Mouse (Mus musculus) retina, postnatal 1 day (tissue): ENCODE measurements around the gene Apeh.

Experiments used
- DNase-seq: peaks from one replicate; pipeline ENCODE4 v3.0.0-alpha.2; 2012

The Apeh gene

DNA sequence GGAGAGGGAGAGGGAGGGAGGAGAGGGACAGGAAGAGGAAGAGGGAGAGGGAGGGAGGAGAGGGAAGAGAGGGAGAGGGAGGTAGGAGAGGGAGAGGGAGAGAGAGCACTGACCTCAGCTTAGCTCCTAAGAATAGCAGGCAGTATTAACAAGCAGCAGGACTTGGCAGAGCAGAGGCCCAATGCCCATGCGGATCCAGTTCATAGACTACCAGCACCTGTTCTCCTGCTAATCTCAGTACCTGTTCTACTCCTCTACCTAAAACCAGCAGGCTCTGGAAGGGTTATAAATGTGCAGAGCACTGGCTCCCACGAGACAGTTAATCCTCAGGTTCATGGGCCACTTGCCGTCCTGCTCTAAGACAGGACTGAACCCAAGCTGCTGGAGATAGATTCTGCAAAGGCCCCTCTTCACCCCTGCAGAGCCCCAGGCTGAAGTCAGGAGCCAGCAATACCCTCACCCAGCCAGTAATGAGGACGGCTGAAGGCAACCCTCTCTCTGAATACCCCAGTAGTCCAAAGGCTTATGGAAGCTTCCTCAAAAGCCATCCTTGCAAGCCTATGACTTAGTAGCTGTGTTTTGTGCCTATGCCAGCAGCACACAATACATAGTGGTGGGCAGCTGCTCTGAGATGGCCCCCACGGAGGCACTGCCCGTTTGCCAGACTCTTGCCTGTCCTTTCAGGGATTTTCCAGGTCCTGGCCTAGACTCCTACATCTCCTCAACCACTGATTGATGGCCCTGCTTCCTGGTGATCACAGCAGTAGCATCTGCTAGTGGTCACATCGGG, 21.1 kb downstream of the Apeh start:
- no peak for DNase-seq

DNA sequence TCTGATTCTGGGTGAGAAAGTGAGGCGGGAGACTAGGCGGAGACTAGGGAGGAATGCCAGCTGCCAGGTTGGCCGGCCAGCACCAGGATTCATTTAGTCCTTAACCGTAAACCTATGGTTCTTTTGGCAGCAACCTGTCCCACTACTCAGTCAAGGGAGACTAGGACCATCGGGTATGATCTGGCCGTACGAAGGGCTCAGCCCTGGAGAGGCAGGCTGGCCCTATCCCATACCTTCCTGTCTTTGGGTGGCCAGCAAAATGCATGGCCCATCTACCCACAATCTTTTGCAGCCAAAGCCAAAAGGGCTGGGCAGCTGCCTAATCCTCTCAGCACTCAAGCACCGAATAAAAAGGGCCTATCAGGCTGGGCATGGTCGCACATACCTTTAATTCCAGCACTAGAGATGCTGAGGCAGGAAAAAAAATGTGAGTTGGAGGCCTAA, 21.9 kb downstream of the Apeh start:
- no peak for DNase-seq

DNA sequence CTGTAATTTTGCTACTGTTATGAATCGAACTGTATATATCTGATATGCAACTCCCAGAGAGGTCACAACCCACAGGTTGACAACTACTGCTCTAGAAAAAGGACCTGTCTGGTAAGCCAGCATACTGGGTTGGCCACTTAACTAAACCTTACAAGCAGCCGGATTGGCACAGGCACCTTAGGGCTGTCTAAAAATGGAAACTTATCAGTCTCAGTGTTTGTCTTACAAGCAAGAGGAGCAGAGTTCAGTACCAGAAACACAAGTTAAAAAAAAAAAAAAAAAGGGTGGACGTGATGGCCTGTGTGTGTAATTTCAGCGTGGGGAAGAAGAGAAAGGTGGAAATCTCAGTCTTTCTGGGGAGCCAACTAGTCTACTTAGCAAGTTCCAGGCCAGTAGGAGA, 22.6 kb downstream of the Apeh start:
- no peak for DNase-seq

DNA sequence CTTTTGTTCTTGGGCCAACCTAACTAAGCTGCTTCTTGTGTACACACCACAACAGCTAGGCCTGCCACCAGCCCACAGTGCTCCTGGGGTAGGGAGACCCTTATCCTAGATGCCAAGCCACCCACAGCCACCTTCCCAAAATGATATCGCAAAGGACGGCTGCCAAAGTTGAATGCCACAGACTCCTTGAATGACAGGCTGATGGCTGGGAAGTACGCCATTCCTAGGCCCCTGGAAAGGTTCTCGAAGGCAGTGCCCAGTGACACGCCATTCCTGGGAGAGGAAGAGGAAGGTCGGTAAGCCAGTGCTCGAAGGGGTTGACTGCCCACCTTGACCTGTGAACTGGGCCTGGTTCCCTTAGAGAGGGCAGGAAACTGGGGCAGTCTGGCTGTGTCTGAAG, 24.9 kb downstream of the Apeh start:
- DNase-seq, result no peak

DNA sequence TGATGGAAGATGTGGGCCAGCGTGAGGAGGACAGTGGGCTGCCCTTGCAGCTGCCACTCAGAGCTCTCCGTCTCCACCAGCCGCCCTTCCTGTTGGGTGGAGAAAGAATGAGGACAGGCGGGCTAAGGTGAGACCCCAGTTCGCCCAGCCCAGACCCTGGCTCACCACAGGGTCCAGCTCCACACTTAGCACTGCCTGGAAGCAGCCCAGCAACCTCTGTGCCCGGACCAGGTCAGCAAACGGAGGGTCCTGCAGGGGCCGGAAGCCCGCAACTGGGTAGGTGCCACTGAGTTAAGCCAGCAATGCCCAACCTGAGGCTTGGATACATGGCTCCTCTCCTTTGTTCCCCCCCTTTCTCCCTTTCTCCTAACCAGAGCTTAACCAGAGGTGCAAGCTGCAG, 25.4 kb downstream of the Apeh start:
- DNase-seq, result no peak

DNA sequence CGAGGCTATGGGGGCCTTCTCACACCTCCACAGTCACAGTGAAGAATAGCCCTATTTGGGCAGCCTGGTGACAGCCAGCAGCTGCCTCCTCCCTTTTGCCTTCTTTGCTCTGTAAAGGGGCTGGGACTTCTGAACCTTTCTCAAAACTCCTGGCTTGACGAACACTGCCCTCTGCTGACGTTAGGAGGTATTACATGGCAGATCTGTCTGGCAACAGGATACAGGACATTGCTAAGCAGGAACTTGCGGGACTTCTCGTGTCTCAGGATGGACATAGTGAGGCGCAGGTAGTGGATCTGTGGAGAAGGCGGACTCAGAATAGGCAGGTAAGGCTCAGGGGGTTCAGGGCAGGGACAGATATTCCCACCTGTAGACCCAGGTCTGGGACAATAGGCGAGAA, 26.5 kb downstream of the Apeh start:
- DNase-seq, result peak; percentile 90

DNA sequence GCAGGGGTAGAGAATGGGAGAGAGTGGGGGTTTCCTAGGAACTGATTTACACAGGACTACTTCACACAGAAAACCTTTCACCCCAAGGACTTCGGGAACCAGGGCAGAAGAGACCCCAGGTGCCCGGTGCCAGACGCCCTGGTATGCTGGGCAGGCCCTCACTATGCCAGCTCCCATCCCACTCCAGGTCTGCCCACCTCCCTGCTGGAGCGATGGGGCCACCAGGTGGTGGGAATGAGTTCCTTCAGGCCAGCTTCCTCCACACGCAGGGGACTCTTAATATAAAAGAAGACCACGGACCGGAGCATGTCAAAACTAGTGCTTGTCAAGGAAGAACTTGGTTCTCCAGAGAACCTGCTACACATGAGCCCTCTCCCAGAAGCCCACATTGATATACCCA, 27.2 kb downstream of the Apeh start:
- DNase-seq, result no peak

DNA sequence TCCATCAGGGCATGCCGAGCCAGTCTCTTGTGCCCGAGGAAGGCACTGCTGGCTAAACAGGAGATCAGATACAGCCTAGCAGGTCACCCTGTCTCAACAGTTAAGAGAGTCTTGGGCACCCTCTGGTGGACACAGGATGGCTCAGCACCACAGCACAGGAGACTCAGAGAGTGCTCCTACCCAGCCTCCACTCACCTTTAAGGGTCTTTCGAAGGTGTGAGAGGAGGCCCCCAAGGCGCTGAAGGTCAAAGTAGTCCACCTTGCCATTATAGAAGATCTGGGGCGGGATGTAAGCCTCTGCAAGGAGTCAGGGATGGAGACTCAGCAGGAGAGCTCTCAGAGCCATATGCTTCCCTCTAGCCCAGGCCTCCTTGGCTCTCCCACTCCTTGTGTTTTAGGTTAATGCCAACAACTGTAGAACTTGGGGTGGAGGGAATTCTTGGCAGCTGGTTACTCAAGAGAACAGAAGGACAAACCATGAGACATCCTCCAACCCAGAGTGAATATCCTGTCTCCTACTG, 28.9 kb downstream of the Apeh start:
- DNase-seq, result peak; percentile 77

DNA sequence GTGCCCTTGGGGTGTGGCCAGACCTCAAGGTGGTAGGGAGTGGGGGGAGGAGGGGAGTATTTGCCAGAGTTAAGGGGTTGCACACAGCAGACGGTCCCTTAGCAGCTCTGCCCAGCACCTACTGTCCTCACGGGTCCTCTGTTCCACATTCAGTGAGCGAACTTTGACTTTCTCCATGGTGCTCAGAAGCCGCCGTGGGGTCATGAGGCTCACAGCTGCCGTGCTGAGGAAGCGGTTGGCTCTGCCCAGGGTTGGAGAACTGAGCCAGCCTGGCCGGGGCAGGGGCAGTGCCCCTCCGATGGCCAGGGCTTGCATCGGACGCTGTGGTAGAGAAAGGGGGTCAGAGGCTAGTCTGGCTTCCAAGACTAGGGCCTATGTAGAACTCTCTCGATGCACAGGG, 31.0 kb downstream of the Apeh start:
- no peak for DNase-seq

DNA sequence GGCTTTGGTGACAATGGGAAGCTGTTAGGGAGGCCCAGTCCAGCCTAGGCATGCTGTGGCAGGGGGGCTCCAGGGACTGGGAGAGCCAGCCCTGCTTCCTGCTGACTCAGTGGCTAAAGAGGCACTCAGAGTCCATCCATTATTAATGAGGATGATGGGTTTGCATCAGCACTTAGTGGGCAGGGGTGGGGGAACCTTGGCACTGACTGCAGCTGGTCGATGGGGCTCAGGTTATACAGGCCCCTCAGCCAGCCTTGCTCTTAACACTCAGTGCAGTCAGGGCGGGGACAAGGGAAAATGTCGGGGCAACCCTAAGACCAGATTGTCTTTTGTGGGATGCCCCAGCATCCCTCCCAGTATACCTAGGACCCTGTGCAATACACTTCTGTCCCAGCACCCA, 32.3 kb downstream of the Apeh start:
- no peak for DNase-seq

DNA sequence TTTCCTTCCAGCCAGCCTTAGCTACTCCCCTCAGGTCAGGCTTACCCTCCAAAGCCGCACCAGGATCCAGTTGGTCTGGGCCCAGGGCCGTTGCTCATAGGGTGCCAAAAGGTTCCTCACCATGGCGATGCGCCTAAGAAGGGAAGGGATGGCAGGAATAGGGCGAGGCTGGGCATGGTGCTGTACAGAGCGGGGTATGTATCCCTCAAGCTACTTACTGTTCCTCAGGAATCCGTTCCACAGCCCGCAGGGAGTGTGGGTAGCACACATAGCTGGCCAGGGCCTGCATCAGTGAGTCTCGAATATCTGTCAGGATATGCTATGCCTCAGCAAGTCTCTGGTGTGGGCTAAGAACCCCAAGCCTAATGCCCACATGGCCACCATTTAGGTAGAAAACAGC, 36.1 kb downstream of the Apeh start:
- DNase-seq, result no peak

DNA sequence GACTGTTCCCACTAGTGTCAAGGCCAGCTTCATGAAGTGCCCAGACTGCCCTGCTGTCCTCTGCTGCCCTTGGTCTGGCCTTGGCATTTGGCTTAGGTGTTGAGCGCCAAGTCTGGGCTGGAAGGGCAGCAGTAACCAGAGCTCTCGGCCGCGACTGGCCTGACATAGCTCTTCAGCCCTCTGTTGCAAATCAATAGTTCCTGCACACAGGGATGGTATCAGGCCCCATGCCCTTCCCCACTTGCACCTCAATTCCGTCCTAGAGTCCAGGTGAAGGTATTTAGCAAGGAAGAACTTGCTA, 37.2 kb downstream of the Apeh start:
- no peak for DNase-seq

DNA sequence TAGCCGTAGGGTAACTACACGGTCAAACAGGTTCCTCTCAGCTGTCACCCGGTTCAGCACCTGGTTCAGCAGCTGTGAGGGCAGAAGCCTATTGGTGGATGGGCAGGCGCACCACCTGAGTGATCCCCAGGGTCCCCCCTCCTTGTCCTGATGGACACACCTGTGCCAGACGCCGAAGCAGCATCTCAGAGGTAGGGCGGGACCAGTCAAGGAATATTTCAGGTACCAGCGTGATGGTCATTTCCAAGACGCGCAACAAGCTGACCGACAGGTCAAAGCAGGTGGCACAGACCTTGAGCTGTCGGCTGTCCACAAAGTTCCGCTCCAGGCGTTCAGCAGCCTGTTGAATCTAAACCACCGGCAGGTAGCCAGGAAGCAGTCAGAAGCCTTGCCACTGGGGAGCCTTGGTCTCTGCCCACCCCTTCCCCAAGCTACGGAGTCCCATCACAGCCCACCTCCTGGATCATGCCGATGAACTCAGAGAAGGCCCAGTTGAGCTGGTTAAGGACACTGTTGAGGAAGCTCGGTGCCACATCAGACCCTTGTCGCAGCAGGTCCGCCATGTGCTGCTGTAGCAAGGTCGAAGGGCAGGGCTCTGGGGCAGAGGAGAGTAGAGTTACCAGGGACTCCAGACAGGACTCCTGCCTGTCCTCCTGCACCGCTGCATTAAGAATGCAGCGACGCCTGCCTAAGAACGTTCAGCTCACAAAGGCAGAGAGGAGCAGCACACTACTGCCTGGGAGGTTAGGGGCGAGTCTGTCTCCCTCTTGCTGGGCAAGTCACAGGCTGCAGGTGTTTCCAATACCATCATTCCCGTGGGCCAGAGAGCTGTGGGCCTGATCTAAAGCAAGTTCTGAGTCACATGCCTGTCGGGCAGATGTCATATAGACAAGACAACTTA, 37.8 kb downstream of the Apeh start:
- DNase-seq, result no peak

DNA sequence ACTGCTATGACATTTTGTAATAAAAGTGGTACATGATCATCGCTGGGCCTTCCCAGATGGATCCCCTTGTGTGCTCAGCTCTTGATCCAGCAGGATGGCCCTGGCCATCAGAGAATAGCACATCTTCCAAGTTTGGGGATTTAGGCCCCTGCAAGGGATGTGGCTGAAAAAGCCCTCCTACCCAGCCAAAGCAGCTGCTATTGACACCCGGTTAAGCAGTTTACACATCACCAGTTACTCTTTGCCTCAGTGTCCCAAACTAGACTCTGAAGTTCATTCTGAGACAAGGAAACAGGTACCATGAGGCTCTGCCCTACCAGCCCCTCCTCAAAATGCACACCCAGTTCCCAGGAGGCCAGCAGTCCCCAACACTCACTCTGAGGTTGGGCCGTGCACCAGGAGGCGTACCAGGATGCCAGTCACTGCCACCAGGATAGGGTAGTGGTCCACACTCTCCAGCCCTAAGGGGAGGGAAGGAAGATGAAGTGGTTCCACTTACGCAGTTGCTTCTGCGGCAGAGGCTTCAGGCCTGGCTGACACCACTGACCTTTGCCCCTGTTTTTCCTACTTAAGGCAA, 38.7 kb downstream of the Apeh start:
- no peak for DNase-seq

DNA sequence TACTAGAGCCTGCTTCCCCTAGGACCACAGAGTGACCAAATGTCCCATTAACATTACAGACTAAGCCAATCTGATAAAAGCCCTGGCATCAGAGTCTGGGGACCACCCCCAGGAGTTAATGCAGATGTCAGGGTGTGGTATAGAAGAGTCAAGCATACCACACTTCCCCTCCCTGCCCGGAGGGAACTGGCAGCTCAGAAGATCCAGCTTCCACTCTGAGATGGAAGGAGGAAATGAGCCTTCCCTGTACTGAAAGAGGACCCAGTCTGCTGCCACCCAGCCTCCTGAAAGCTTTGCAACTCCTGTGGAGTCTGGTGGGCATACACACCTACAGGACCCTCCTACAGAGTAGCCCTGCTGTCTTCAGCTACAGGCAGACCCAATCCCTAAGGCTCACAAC, 39.3 kb downstream of the Apeh start:
- DNase-seq, result no peak

DNA sequence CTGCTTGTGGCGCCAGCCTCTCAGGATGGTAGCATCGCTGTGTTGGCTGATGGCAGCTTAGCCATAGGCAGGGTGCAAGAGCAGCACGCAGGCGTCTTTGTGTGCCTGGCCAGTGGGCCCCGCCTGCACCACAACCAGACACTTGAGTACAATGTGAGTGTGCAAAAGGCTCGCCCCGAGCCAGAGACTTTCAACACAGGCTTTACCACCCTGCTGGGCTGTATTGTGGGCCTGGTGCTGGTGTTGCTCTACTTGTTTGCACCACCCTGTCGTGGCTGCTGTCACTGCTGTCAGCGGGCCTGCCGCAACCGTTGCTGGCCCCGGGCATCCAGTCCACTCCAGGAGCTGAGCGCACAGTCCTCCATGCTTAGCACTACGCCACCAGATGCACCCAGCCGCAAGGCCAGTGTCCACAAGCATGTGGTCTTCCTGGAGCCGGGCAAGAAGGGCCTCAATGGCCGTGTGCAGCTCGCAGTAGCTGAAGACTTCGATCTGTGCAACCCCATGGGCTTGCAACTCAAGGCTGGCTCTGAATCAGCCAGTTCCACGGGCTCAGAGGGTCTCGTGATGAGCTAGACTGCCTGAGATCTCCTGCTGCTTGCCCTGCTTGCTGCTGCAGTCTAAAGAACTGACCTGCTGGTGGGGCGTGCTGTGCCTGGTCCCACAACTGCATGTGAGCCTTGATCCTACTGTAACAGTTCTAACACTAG, 39.9 kb downstream of the Apeh start:
- DNase-seq, result no peak

DNA sequence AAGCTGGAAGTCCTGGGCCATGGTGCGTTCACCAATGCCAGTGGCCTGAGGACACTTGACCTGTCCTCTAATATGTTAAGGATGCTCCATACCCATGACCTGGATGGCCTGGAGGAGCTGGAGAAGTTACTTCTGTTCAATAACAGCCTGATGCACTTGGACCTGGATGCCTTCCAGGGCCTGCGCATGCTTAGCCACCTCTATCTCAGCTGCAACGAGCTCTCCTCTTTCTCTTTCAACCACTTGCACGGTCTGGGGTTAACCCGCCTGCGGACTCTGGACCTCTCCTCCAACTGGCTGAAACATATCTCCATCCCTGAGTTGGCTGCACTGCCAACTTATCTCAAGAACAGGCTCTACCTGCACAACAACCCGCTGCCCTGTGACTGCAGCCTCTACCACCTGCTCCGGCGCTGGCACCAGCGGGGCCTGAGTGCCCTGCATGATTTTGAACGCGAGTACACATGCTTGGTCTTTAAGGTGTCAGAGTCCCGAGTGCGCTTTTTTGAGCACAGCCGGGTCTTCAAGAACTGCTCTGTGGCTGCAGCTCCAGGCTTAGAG, 40.7 kb downstream of the Apeh start:
- no peak for DNase-seq

DNA sequence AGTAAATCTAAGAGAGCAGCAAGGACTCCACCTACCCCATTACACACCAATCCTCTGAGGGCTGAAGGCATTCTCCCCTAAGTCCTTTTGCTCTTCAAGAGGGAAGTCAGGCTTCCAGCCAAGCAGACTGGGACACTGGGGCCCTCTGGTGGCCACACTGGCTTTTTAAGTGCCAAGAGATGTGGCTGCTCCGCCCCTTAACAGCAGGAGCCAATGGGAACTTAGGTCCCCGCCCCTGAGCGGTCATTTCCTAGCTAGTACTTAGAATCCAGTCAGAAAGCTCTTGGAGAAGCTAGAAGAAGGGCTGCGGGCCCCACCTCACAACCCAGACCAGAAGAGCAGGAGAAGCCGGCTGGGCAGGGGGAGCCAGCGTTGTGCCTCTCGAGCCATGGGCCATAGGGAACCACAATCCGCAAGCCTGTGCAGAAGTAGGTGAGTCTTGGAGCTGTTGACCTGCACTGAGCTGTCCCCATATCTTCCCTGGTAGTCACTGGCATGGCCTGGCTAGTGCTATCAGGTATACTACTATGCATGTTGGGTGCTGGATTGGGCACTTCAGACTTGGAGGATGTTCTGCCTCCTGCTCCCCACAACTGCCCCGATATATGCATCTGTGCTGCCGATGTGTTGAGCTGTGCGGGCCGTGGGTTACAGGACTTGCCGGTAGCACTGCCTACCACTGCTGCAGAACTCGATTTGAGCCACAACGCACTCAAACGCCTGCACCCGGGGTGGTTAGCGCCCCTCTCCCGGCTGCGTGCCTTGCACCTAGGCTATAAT, 41.3 kb downstream of the Apeh start, which contains the start of gene Amigo3:
Gene Amigo3 (plus strand): TSS at position 275 of the 780 bp plus-strand sequence.
- DNase-seq, result peak; percentile 97

DNA sequence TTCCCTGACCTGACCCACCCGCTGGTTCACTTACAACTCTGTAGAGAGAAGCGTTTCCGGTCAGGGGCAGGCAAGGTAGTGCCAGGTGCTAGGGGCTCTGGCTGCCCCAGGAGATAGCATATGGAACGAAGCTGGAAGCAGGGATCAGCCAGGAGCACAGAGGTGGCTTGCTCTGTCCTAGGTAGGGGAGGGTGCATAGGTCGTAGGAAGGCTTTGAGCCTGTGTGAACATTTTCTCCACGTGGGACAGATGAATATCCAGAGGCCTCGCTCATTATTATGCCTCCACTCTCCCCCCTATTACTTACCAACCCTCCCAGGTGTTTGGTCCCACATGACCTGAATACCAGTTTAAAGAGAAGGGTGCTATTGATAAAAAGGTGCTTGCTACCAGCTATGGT, 42.0 kb downstream of the Apeh start:
- DNase-seq, result no peak

DNA sequence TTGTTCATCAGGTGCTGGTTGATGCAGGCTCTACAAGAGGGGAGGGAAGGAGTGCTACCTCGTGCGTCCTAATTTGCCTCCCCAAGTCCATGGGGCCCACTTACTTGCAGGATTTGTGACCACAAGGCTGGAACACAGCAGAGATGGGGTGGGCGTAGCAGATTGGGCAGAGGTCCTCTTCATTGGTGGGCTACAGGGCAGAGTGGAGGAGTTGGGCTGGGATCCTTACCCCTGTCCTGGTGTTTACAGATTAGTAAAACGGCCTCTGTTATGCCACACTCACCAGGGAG, 42.5 kb downstream of the Apeh start:
- DNase-seq, result no peak

DNA sequence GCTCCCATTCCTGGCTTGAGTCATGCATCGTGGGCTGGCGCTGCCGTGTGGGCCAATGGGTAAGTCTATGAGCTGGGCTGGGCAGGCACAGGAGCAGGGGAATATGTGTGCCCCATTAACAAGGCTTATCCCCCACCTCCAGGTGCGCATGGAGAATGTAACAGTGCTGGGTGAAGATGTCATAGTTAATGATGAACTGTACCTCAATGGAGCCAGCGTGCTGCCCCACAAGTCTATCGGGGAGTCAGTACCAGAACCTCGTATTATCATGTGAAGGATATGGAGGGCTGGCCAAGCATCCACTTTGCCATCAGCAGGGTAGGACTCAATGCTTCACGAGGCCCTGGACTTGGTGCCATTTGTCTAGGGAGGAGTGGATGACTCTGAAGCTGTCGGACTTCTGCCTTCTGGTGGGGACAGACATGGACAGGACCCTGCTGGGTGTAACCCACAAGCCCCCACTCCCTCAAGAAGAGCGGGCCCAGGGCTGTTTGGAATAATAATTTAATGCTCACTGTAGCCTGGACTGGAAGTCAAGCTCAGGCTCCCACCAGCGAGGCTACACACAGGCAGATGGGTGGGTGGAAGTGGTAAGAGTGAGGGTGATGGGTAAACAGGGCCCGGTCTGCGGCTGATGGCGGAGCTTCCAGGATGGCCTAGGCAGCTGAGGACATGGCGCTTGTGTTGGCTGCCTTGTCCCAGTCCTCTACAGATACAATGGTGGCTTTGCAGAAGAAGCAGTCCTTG, 43.0 kb downstream of the Apeh start:
- no peak for DNase-seq
